Mouse (Mus musculus) CH12.LX (cell line): ENCODE measurements at regions not wholly inside any gene's neighbourhood (a gene's known extent, or its start where the extent isn't known, plus 50 kb on each side); places are given as distances from the start of the nearest gene placed in this dataset.

Experiments
- DNase-seq: peaks from one replicate; pipeline ENCODE4 v3.0.0-alpha.2; 2013; ENCODE audit errors: extremely low read depth
- H3K27ac ChIP-seq: 2 replicates; pipeline ENCODE4 v1.5.1; 2012; ENCODE audit warnings: low read depth, mild to moderate bottlenecking, control low read depth, moderate library complexity; ENCODE audit not compliant: insufficient read depth
- H3K27me3 ChIP-seq: replicated peaks from 2 replicates; pipeline ENCODE3; 2012; ENCODE audit warnings: inconsistent platforms
- H3K36me3 ChIP-seq, 2 experiments: replicated peaks in 1 of 2; 2 replicates each; pipeline versions ENCODE3 to v1.6.1; 2012; ENCODE audit warnings: inconsistent platforms in 1 of 2, low read length in 1 of 2, mild to moderate bottlenecking in 1 of 2, mixed read lengths in 1 of 2, moderate library complexity in 1 of 2; ENCODE audit not compliant: control insufficient read depth in 1 of 2, insufficient read depth in 1 of 2
- H3K4me1 ChIP-seq, 2 experiments: 2 replicates each; pipeline ENCODE4 v1.6.1; 2012; ENCODE audit warnings: inconsistent platforms in 1 of 2, moderate library complexity in 1 of 2; ENCODE audit not compliant: insufficient read depth in 2 of 2, control insufficient read depth in 1 of 2
- H3K4me2 ChIP-seq: 2 replicates; pipeline ENCODE4 v1.6.1; 2012; ENCODE audit warnings: low read depth, mild to moderate bottlenecking, control low read depth; ENCODE audit not compliant: poor library complexity, insufficient read depth, severe bottlenecking
- H3K4me3 ChIP-seq, 3 experiments: fragments of 150-350 bp in 1 of 3; sonication (generic) in 1 of 3; replicated peaks in 1 of 3; 2 replicates each; pipeline versions ENCODE3 to v1.5.1; 2011 to 2012; ENCODE audit warnings: low read depth in 2 of 3, low read length in 2 of 3, mild to moderate bottlenecking in 2 of 3, moderate library complexity in 2 of 3, control low read depth in 1 of 3, improper control_type of control experiment in 1 of 3, inconsistent platforms in 1 of 3, mixed read lengths in 1 of 3; ENCODE audit not compliant: poor library complexity in 1 of 3
- H3K79me2 ChIP-seq: replicated peaks from 2 replicates; pipeline ENCODE4 v1.6.1; 2012; ENCODE audit warnings: mild to moderate bottlenecking, moderate library complexity; ENCODE audit not compliant: control insufficient read depth, poor library complexity, insufficient read depth, severe bottlenecking; ENCODE audit errors: extremely low read depth
- H3K9ac ChIP-seq: 2 replicates; pipeline ENCODE4 v1.6.1; 2012; ENCODE audit warnings: low read depth, mild to moderate bottlenecking, control low read depth, moderate library complexity; ENCODE audit not compliant: insufficient read depth
- H3K9me3 ChIP-seq: replicated peaks from 2 replicates; pipeline ENCODE3; 2012; ENCODE audit warnings: low read length, inconsistent platforms, mixed read lengths
- CHD2 ChIP-seq: IDR thresholded peaks from 2 replicates; pipeline ENCODE4 v1.6.1; 2011; ENCODE audit warnings: low read length, improper control_type of control experiment
- E2F4 ChIP-seq: IDR thresholded peaks from 2 replicates; pipeline ENCODE4 v1.6.1; 2011; ENCODE audit warnings: low read depth, low read length, improper control_type of control experiment; ENCODE audit not compliant: insufficient replicate concordance
- ELF1 ChIP-seq: IDR thresholded peaks from 2 replicates; pipeline ENCODE4 v1.6.1; 2014; ENCODE audit warnings: low read depth, mild to moderate bottlenecking, inconsistent platforms, low read length, improper control_type of control experiment
- EP300 ChIP-seq: IDR thresholded peaks from 2 replicates; pipeline ENCODE4 v1.6.1; 2011; ENCODE audit warnings: low read length, improper control_type of control experiment
- GABPA ChIP-seq: IDR thresholded peaks from 2 replicates; pipeline ENCODE4 v1.6.1; 2012; ENCODE audit warnings: low read depth, low read length, improper control_type of control experiment, inconsistent platforms; ENCODE audit not compliant: insufficient replicate concordance
- JUN ChIP-seq: IDR thresholded peaks from 2 replicates; pipeline ENCODE4 v1.6.1; 2011; ENCODE audit warnings: low read depth, mild to moderate bottlenecking, low read length, improper control_type of control experiment, moderate library complexity; ENCODE audit not compliant: insufficient read depth
- JUND ChIP-seq: conservative IDR thresholded peaks from 2 replicates; pipeline ENCODE4 v1.6.1; 2011; ENCODE audit warnings: low read depth, low read length, improper control_type of control experiment
- KAT2A ChIP-seq: IDR thresholded peaks from 2 replicates; pipeline ENCODE4 v1.6.1; 2012; ENCODE audit warnings: low read length, improper control_type of control experiment, inconsistent platforms; ENCODE audit not compliant: insufficient replicate concordance
- MAFK ChIP-seq: IDR thresholded peaks from 2 replicates; pipeline ENCODE4 v1.6.1; 2011; ENCODE audit warnings: low read length, improper control_type of control experiment; ENCODE audit not compliant: insufficient replicate concordance
- MAX ChIP-seq: IDR thresholded peaks from 2 replicates; pipeline ENCODE4 v1.6.1; 2011; ENCODE audit warnings: low read length, improper control_type of control experiment
- MAZ ChIP-seq: IDR thresholded peaks from 2 replicates; pipeline ENCODE4 v1.6.1; 2012; ENCODE audit warnings: low read depth, mild to moderate bottlenecking, inconsistent platforms, low read length, improper control_type of control experiment, moderate library complexity
- MEF2A ChIP-seq: IDR thresholded peaks from 2 replicates; pipeline ENCODE4 v1.6.1; 2014; ENCODE audit warnings: low read depth, mild to moderate bottlenecking, inconsistent platforms, low read length, improper control_type of control experiment, borderline replicate concordance
- MXI1 ChIP-seq: IDR thresholded peaks from 2 replicates; pipeline ENCODE4 v1.6.1; 2011; ENCODE audit warnings: mild to moderate bottlenecking, low read depth, low read length, improper control_type of control experiment
- MYC ChIP-seq: IDR thresholded peaks from 2 replicates; pipeline ENCODE4 v1.6.1; 2011; ENCODE audit warnings: low read depth, mild to moderate bottlenecking, improper control_type of control experiment, low read length
- RAD21 ChIP-seq: IDR thresholded peaks from 2 replicates; pipeline ENCODE4 v1.6.1; 2011; ENCODE audit warnings: low read depth, mild to moderate bottlenecking, low read length, improper control_type of control experiment, moderate library complexity
- SMC3 ChIP-seq: IDR thresholded peaks from 2 replicates; pipeline ENCODE4 v1.6.1; 2011; ENCODE audit warnings: low read depth, low read length, improper control_type of control experiment
- TBP ChIP-seq: conservative IDR thresholded peaks from 2 replicates; pipeline ENCODE4 v1.6.1; 2011; ENCODE audit warnings: low read depth, low read length, improper control_type of control experiment
- UBTF ChIP-seq: IDR thresholded peaks from 2 replicates; pipeline ENCODE4 v1.6.1; 2012; ENCODE audit warnings: low read depth, mild to moderate bottlenecking, inconsistent platforms, low read length, improper control_type of control experiment, moderate library complexity
- USF1 ChIP-seq: IDR thresholded peaks from 2 replicates; pipeline ENCODE4 v1.6.1; 2014; ENCODE audit warnings: low read depth, mild to moderate bottlenecking, inconsistent platforms, low read length, improper control_type of control experiment
- USF2 ChIP-seq: conservative IDR thresholded peaks from 2 replicates; pipeline ENCODE4 v1.6.1; 2011; ENCODE audit warnings: low read depth, low read length, improper control_type of control experiment
- ZKSCAN1 ChIP-seq: IDR thresholded peaks from 2 replicates; pipeline ENCODE4 v1.6.1; 2012; ENCODE audit warnings: low read depth, inconsistent platforms, low read length, improper control_type of control experiment, borderline replicate concordance
- dilution Hi-C: fragments of 300-500 bp; cut with MboI; formaldehyde crosslinking; loops from 2 replicates; pipeline ENCODE4 v1.14.3; 2020; ENCODE audit warnings: low sequenced_read_pairs; ENCODE audit not compliant: extremely low pct_unique_long_range_greater_than_20kb, extremely low pct_ligation_motif_present
- in situ Hi-C: fragments of 300-500 bp; cut with MboI; formaldehyde crosslinking; loops from 3 replicates; pipeline ENCODE4 v1.14.3; 2019; ENCODE audit warnings: low sequenced_read_pairs, low pct_ligation_motif_present, low pct_unique_long_range_greater_than_20kb, mixed read lengths

DNA sequence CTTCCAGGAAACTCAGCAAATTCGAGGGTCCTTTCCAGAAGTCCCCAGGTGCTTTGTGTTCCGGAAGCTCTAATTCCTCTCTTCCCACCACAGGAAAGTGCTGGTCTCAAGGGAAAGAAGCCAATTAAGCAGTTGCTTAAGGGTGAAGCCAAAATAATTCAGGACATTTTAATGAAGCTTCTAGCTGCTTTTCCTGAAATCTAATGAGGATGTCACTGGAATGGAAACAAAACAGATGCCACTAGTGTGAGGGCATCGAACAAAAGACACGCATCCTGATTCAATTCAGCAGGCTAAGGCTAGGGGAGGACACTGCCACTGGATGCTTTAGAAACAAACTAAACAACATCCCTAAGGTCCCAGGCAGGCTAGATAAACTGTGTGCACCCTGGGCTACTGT lies 245.3 kb downstream of the Rnf152 start:
- H3K36me3 ChIP-seq: no peaks in the 10 kb centered on the region
- no peak overlapping the region for H3K4me3 ChIP-seq
- no peaks in the 10 kb centered on the region for H3K79me2 ChIP-seq
- H3K27ac ChIP-seq: no peak overlapping the region
- H3K4me2 ChIP-seq: no peak overlapping the region
- H3K9ac ChIP-seq: no peak overlapping the region
- DNase-seq: no peak
- no peaks in the 10 kb centered on the region for H3K9me3 ChIP-seq
- no peaks in the 10 kb centered on the region for H3K4me1 ChIP-seq
- in situ Hi-C loops: no loop called here
- TF ChIP-seq USF2 (no peak), MYC (no peak), JUND (no peak), MAX (no peak), USF1 (no peak), MAFK (no peak), SMC3 (no peak), ELF1 (no peak), KAT2A (no peak), CHD2 (no peak), GABPA (no peak), E2F4 (no peak), JUN (no peak), MXI1 (no peak), MEF2A (no peak), ZKSCAN1 (no peak), TBP (no peak), MAZ (no peak), UBTF (no peak)
- TF ChIP-seq, all 38 proteins: peak for 0
- dilution Hi-C loops: no loop called here
- peaks cover 15% of the 10 kb centered on the region for H3K27me3 ChIP-seq

DNA sequence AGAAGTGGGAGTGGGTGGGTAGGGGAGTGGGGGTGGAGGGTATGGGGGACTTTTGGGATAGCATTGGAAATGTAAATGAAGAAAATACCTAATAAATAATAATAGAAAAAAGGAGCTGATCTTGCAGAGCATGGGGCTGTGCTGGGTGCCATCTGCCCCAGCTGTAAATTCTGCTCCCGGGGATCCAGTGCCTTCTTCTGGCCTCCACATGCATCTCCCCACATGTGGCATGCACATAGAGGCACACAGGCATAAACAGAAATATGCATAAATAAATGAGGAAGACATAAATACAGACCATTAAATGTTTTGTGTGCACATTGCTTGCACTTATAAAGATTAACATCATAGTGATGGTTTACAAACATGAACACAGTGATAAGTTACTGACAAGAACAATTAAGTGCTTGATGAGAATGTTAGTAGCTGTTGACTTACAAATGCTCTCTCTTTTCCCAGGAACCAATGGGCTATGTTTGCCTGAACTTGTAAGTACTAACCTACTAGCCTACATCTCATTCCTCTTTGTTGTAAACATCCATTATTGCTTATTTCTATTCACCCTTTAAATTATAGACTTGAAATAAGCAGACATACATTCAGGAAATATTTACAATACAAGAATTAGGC lies 245.8 kb downstream of the Rnf152 start:
- no peak overlapping the region for H3K27ac ChIP-seq
- no peaks in the 10 kb centered on the region for H3K4me1 ChIP-seq
- H3K9ac ChIP-seq: no peak overlapping the region
- H3K27me3 ChIP-seq: peaks cover 14% of the 10 kb centered on the region
- H3K4me3 ChIP-seq: no peak overlapping the region
- DNase-seq: no peak
- H3K79me2 ChIP-seq: no peaks in the 10 kb centered on the region
- no peaks in the 10 kb centered on the region for H3K9me3 ChIP-seq
- no peak overlapping the region for H3K4me2 ChIP-seq
- dilution Hi-C loops: no loop called here
- in situ Hi-C loops: no loop called here
- H3K36me3 ChIP-seq: no peaks in the 10 kb centered on the region
- TF ChIP-seq EP300 (no peak), CHD2 (no peak), RAD21 (no peak)
